Mouse (Mus musculus) limb, embryonic 10.5 days (tissue): Measurements from ENCODE around the gene Tpm3. TPM values are rescaled to one million over a fixed set of nuclear protein-coding genes. Genes with fewer than 3 reads are reported as not detected.
"Not testable (repeated sequence)": the region's sequence is repeated elsewhere in the genome, so short reads cannot be mapped to it uniquely, and the experiment has no call there.

Experiments
- DNase-seq: peaks from one replicate; pipeline ENCODE4 v3.0.0-alpha.2; 2017; ENCODE audit warnings: low spot score
- H3K27ac ChIP-seq: fragments of 300-500 bp; sonication (generic); 2 replicates; pipeline ENCODE4 v1.5.1; 2016; ENCODE audit warnings: mild to moderate bottlenecking
- H3K27me3 ChIP-seq: fragments of 300-500 bp; sonication (generic); 2 replicates; pipeline ENCODE4 v1.6.1; 2016; ENCODE audit warnings: low read depth, mild to moderate bottlenecking; ENCODE audit not compliant: poor library complexity, severe bottlenecking
- H3K36me3 ChIP-seq: fragments of 300-500 bp; sonication (generic); 2 replicates; pipeline ENCODE4 v1.6.1; 2016; ENCODE audit warnings: mild to moderate bottlenecking, moderate library complexity
- H3K4me1 ChIP-seq: fragments of 300-500 bp; sonication (generic); 2 replicates; pipeline ENCODE4 v1.6.1; 2016
- H3K4me3 ChIP-seq: fragments of 300-500 bp; sonication (generic); 2 replicates; pipeline ENCODE4 v1.5.1; 2016; ENCODE audit warnings: mild to moderate bottlenecking, moderate library complexity
- H3K9me3 ChIP-seq: fragments of 300-500 bp; sonication (generic); replicated peaks from 2 replicates; pipeline ENCODE4 v1.6.1; 2016; ENCODE audit warnings: mild to moderate bottlenecking
- WGBS: fragments of 180-500 bp; shearing (Covaris S2); methylation state at CpG from one replicate; pipeline ENCODE4 v1.1.7; 2016; 5-methylcytosine and 5-hydroxymethylcytosine counted together
- polyA plus RNA-seq: library from polyadenylated mRNA; unstranded; fragments of >200 nt; fragmentation: Nextera tagmentation; extraction: Ambion mirVana; gene quantifications from 2 replicates; pipeline ENCODE4 v1.2.1, GENCODE M21; 2016

Tpm3 gene
- polyA plus RNA-seq, 1 experiment from 2014 or later, result 634 TPM

DNA sequence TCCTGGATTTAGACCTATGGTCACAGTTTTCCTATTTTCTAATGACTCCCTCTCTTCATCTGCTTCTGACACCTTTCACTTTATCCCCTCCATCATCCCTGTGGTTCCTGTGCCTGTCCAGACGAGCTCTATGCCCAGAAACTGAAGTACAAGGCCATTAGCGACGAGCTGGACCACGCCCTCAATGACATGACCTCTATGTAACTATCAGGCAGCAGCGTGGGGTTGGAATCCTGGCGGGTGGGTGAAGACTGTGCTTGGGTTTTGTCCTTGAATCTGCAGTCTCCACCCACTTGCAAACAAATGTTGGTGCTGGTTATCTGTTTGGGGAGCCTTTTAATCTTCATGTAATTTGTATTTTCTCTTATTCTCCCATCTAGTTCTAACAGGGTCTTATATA lies 18.4 kb downstream of the Tpm3 start:
- Histone ChIP-seq H3K36me3 (peaks cover 100% of the 10 kb centered on the region), H3K27me3 (no peaks in the 10 kb centered on the region)

GRCm38 (mm10) chr3:90094453-90094852 lies 22.0 kb downstream of the Tpm3 start:
- 95% methylated on average over 3 of the region's 3 CpGs for WGBS
- no peak for DNase-seq
- no peaks in the 10 kb centered on the region for H3K27me3 ChIP-seq
- no peaks in the 10 kb centered on the region for H3K9me3 ChIP-seq
- no peak overlapping the region for H3K27ac ChIP-seq
- no peaks in the 10 kb centered on the region for H3K4me1 ChIP-seq
- H3K4me3 ChIP-seq, result no peak overlapping the region
- H3K36me3 ChIP-seq, result peaks cover 100% of the 10 kb centered on the region

More for the DNA sequence above, 18.4 kb downstream of the Tpm3 start:
- no peak for DNase-seq
- Histone ChIP-seq H3K27ac (no peak overlapping the region), H3K9me3 (no peaks in the 10 kb centered on the region), H3K4me3 (no peak overlapping the region), H3K4me1 (no peaks in the 10 kb centered on the region)
- 90% methylated on average over 6 of the region's 6 CpGs for WGBS

DNA sequence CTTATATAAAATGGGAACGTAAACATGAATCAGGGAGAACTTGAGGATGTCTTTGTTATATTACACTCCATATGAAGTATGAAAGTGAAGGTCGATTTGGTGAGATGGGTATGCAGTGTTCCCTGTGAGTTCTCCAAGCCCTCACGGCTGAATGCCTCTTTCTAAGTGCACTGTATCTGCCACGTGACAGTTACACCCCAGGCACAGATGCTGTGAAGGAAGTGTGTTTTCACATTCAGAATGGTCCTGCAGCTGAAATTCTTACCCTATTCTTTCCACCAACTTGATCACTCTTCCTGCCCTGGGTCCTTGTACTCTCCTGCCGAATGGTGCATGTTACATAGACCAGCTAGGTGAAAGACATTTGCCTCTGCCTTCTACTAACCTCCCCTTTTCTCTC lies 25.5 kb downstream of the Tpm3 start:
- WGBS, result 91% methylated on average over 5 of the region's 5 CpGs
- no peaks in the 10 kb centered on the region for H3K27me3 ChIP-seq
- DNase-seq, result no peak
- no peaks in the 10 kb centered on the region for H3K9me3 ChIP-seq
- H3K4me1 ChIP-seq, result no peaks in the 10 kb centered on the region
- H3K27ac ChIP-seq, result no peak overlapping the region
- H3K4me3 ChIP-seq, result no peak overlapping the region
- H3K36me3 ChIP-seq, result peaks cover 93% of the 10 kb centered on the region

DNA sequence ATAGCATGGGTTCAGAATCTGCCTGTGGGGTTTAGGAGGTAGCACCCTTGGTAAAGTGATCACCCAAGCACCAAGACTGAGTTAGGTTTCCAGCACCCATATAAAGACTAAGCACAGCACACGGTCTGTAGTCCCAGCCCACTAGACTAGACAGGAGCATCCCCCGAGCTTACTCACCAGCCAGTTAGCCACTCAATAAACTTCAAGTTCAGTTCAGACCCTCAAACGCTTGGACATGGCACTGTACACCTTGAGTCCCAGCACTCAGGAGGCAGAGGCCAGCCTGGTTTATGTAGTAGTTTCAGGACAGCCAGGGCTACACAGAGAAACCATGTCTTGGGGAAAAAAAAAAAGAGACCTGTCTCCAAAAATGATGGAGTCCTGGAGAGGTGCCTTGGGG lies 28.6 kb downstream of the Tpm3 start:
- H3K9me3 ChIP-seq, result no peaks in the 10 kb centered on the region
- H3K27ac ChIP-seq, result no peak overlapping the region
- no peak for DNase-seq
- H3K4me3 ChIP-seq, result no peak overlapping the region
- H3K27me3 ChIP-seq, result no peaks in the 10 kb centered on the region
- H3K36me3 ChIP-seq, result peaks cover 69% of the 10 kb centered on the region
- no peaks in the 10 kb centered on the region for H3K4me1 ChIP-seq
- WGBS, result 91% methylated on average over 3 of the region's 3 CpGs

GRCm38 (mm10) chr3:90101673-90102072 lies 29.2 kb downstream of the Tpm3 start:
- DNase-seq, result no peak
- H3K36me3 ChIP-seq, result peaks cover 63% of the 10 kb centered on the region
- H3K27me3 ChIP-seq, result no peaks in the 10 kb centered on the region
- H3K9me3 ChIP-seq, result no peaks in the 10 kb centered on the region
- no peak overlapping the region for H3K4me3 ChIP-seq
- no peak overlapping the region for H3K27ac ChIP-seq
- 97% methylated on average over 2 of the region's 2 CpGs for WGBS
- H3K4me1 ChIP-seq, result no peaks in the 10 kb centered on the region

- Histone ChIP-seq H3K27ac (no peak overlapping the region), H3K4me1 (no peaks in the 10 kb centered on the region), H3K36me3 (peaks cover 57% of the 10 kb centered on the region), H3K27me3 (no peaks in the 10 kb centered on the region), H3K9me3 (no peaks in the 10 kb centered on the region), H3K4me3 (no peak overlapping the region)
- 63% methylated on average over 2 of the region's 2 CpGs for WGBS
- no peak for DNase-seq
Observed at GRCm38 (mm10) chr3:90102239-90102638, 29.8 kb downstream of the Tpm3 start.

DNA sequence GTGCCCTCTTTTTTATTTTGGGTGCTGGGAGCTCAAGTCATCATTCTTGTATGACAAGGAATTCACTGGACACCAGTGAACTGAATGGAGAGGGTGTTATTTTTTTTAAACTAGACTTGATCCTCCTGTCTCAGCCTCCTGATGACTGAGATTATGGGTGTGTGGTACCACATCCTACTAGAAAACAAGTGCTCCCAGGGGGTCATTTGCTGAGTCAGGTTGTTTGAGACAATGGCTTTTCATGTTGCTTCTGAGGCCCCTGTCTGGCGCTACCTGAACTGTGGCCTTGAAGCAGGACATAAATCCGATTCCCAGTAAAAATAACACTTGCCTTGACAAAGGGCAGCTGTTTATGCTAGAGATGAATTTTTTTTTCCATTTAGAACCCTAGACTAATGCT lies 30.7 kb downstream of the Tpm3 start:
- H3K27me3 ChIP-seq, result no peaks in the 10 kb centered on the region
- no peak for DNase-seq
- no peak overlapping the region for H3K4me3 ChIP-seq
- H3K4me1 ChIP-seq, result no peaks in the 10 kb centered on the region
- WGBS, result 91% methylated on average over 2 of the region's 2 CpGs
- H3K9me3 ChIP-seq, result no peaks in the 10 kb centered on the region
- peaks cover 48% of the 10 kb centered on the region for H3K36me3 ChIP-seq
- H3K27ac ChIP-seq, result no peak overlapping the region

- no peak for DNase-seq
Observed at GRCm38 (mm10) chr3:90103938-90104337, 31.5 kb downstream of the Tpm3 start, which contains the start of gene Nup210l. Nup210l (plus strand) TSS chr3:90104132.

DNA sequence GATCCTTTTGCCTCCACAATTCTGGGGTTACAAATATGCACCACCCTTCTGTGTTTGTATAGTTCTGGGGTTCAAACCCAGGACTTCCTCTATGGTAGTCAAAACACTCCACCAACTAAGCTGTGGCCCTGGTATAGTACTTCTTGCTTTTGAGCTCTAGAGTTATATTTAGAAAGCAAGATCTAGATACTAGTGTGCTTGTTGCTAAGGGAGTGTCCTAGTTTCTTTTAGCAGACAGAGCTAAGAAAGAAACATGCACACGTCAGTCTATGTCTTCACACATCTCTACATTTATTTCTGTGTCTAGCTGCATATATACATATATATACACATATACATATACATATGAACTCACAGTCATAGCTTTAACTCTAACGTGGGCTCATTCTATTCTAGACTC lies 39.3 kb downstream of the Tpm3 start:
- Histone ChIP-seq H3K36me3 (no peaks in the 10 kb centered on the region), H3K4me3 (no peak overlapping the region), H3K4me1 (no peaks in the 10 kb centered on the region), H3K27ac (no peak overlapping the region), H3K9me3 (no peaks in the 10 kb centered on the region), H3K27me3 (no peaks in the 10 kb centered on the region)
- 83% methylated on average over 2 of the region's 2 CpGs for WGBS
- no peak for DNase-seq

More at GRCm38 (mm10) chr3:90103938-90104337, 31.5 kb downstream of the Tpm3 start, which contains the start of gene Nup210l:
- Histone ChIP-seq H3K4me3 (no peak within 1 kb of the TSS), H3K36me3 (peaks cover 40% of the 10 kb centered on the region), H3K4me1 (no peaks in the 10 kb centered on the region), H3K27me3 (no peaks in the 10 kb centered on the region), H3K27ac (no peak within 1 kb of the TSS), H3K9me3 (no peaks in the 10 kb centered on the region)
- WGBS, result 85% methylated on average over 13 of the region's 13 CpGs

- DNase-seq, result no peak
- Histone ChIP-seq H3K27me3 (no peaks in the 10 kb centered on the region), H3K9me3 (no peaks in the 10 kb centered on the region), H3K4me3 (no peak overlapping the region), H3K4me1 (no peaks in the 10 kb centered on the region), H3K27ac (no peak overlapping the region), H3K36me3 (no peaks in the 10 kb centered on the region)
- WGBS, result 87% methylated on average over 2 of the region's 2 CpGs
Observed at GRCm38 (mm10) chr3:90114342-90114741, 41.9 kb downstream of the Tpm3 start.

- Histone ChIP-seq H3K4me1 (no peaks in the 10 kb centered on the region), H3K27ac (no peak overlapping the region), H3K9me3 (no peaks in the 10 kb centered on the region), H3K36me3 (no peaks in the 10 kb centered on the region), H3K4me3 (no peak overlapping the region), H3K27me3 (no peaks in the 10 kb centered on the region)
- DNase-seq, result no peak
- WGBS, result 87% methylated on average over 3 of the region's 3 CpGs
Observed at GRCm38 (mm10) chr3:90115526-90115925, 43.1 kb downstream of the Tpm3 start.

DNA sequence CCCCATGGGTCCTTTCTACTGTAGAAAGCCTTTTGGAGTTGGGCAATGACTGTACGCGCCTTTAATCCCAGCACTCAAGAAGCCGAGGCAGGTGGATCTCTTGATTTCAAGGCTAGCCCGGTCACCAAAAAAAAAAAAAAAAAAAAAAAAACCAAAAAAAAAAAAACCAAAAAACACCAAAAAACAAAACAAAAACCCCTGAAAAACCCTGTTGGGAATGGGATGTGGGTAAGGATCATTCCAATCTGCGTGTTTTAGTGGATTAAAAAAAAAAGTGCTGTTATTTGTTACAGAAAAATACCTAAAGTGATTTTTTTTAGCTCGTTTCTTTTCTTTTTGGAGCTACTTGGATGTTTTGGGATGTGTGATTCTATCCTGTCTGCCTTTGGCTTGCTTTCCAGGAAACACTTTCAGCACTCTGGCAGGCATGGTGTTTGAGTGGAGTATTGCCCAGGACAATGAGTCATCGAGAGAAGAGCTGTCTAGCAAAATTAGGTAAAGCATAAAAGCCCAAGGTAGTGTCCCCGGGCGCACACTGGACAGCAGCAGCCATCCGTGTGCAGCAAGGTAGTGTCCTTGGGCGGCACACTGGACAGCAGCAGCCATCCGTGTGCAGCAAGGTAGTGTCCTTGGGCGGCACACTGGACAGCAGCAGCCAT lies 45.8 kb downstream of the Tpm3 start:
- H3K4me1 ChIP-seq, result no peaks in the 10 kb centered on the region
- H3K9me3 ChIP-seq, result no peaks in the 10 kb centered on the region
- H3K4me3 ChIP-seq, result no peak overlapping the region
- no peak for DNase-seq
- WGBS, result 92% methylated on average over 13 of the region's 13 CpGs
- no peaks in the 10 kb centered on the region for H3K27me3 ChIP-seq
- H3K27ac ChIP-seq, result no peak overlapping the region
- no peaks in the 10 kb centered on the region for H3K36me3 ChIP-seq

GRCm38 (mm10) chr3:90122036-90122435 lies 49.6 kb downstream of the Tpm3 start:
- WGBS, result 85% methylated on average over 5 of the region's 5 CpGs
- H3K4me3 ChIP-seq, result not testable (repeated sequence)

GRCm38 (mm10) chr3:90125710-90126109 lies 53.3 kb downstream of the Tpm3 start:
- Histone ChIP-seq H3K9me3 (no peaks in the 10 kb centered on the region), H3K27ac (no peak overlapping the region), H3K4me3 (no peak overlapping the region), H3K27me3 (no peaks in the 10 kb centered on the region), H3K4me1 (no peaks in the 10 kb centered on the region), H3K36me3 (no peaks in the 10 kb centered on the region)
- no peak for DNase-seq
- WGBS, result 80% methylated on average over 5 of the region's 5 CpGs

More at GRCm38 (mm10) chr3:90122036-90122435, 49.6 kb downstream of the Tpm3 start:
- not testable (repeated sequence) for DNase-seq, H3K27ac ChIP-seq, H3K27me3 ChIP-seq, H3K36me3 ChIP-seq, H3K4me1 ChIP-seq, H3K9me3 ChIP-seq
